Mouse (Mus musculus) spleen, postnatal 4 days (tissue): ENCODE results near the gene Rhou.
"Not testable (repeated sequence)": the region's sequence is repeated elsewhere in the genome, so short reads cannot be mapped to it uniquely, and the experiment has no call there.

Source experiments
- DNase-seq, 2 experiments: peaks; one replicate each; pipeline ENCODE4 v3.0.0; 2022; ENCODE audit warnings: low spot score in 2 of 2

The Rhou gene

DNA sequence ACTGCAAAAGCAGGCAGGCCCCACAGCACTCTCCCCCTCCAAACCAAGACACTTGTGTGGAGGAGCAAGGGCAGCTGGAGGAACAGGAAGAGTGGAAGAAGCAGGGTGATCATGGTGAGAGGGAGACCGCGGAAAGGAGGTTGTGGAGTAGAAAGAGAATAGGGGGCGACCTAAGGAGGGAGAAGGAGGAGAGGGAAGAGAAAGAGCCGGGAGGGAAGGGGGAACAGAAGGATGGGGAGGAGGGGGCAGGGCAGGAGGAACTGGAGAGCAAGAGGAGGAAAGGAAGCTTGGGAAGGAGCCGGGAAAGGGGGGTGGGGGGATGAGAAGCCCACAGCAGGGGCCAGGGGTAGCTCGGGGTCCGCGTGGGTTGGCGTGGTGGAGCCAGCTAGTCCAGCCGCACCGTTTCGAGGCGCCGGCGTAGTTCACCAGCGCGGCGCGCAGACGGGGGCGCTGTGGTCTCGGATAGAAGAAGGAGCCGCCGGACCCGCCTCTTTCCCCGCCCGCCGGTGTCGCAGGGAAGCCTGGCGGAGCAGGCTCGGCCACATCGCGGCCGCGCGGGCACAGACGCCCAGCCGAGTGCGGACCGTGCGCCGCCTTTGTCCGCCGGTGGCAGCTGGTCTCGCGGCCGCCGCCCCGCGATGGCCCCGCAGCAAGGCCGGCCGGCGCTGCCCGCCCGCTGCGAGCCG lies at the start of gene Rhou:
Gene Rhou, plus strand, starts transcription at position 622 of the 686 bp plus-strand sequence.
- DNase-seq, result peak; percentile 74 to 88

DNA sequence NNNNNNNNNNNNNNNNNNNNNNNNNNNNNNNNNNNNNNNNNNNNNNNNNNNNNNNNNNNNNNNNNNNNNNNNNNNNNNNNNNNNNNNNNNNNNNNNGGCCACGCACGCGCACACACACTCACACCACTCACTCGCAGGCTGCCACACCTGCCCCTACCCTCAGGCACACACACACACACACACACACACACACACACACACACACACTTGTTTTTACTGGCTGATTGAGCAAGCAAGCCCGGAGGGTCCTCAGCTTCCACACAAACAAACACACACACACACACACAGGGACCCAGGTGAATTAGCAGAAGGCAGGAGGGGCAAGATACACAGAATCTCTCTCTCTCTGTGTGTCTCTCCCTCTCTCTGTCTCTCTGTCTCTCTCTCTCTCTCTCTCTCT lies 41.1 kb upstream of the Rhou start:
- peak; percentile 6 to 53 for DNase-seq

DNA sequence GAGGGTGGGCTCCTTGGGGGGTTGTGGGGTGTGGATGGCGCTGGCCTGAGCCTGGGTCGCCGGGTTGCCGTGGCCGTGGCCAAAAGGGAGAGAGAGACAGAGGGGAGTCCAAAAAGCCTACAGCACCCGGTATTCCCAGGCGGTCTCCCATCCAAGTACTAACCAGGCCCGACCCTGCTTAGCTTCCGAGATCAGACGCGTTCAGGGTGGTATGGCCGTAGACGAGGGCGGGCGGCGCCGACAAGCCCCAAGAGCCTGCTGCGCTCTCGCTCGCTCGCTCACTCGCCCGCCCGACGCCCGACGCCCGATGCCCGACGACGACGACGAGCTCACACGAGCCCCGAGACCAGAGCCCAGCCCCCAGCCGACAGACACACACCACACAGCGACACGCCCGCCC lies 30.2 kb upstream of the Rhou start:
- not testable (repeated sequence) for DNase-seq

DNA sequence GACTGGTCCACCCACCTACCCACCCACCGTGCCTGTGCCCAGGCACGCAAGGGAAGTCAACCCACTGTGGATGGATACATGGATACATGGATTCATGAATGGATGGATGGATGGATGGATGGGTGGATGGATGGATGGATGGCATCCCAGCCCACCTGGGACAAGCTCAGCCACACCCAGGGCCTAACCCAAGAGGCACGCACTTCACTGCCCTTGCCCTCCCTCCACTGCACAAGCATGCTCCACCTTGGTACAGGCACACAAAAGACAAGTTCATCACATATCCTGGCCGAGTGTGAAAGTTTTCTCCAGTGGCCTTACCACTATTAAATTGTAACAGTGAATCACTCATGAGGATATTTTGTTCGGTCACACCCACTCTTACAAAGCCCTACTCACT lies 29.5 kb upstream of the Rhou start:
- DNase-seq, result no peak

DNA sequence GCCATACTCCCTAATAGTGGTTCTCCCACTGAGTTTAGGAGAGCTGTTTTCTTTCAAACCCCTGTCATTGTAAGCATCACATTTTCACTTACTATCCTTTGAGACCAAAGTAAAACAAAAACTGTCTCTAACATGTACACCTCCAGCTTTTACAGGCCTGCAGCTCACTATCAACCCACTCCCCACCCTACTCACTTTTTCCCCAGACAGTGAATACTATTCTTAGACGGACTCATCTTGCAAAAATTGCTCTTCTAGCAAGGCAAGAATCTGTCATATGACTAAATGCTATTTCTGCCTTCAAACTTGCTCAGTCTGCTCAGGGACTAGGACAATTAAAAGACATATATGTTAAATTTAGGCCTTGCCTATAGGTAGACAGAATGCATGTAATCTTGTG lies 29.0 kb upstream of the Rhou start:
- DNase-seq, result no peak

DNA sequence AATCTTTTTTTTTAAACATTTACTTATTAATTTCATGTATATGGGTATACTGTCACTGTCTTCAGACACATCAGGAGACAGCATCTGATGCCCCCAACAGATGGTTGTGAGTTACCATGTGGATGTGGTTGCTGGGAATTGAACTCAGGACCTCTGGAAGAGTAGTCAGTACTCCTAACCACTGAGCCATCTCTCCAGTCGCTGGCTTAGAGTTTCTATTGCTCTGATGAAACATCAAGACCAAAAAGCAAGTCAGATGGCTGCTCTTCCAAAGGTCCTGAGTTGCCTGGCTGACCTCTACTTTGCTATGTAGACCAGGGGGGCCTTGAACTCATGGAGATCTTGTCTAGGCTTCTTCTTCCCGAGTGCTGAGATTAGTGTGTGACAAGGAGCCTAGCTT lies 28.0 kb upstream of the Rhou start:
- no peak for DNase-seq

DNA sequence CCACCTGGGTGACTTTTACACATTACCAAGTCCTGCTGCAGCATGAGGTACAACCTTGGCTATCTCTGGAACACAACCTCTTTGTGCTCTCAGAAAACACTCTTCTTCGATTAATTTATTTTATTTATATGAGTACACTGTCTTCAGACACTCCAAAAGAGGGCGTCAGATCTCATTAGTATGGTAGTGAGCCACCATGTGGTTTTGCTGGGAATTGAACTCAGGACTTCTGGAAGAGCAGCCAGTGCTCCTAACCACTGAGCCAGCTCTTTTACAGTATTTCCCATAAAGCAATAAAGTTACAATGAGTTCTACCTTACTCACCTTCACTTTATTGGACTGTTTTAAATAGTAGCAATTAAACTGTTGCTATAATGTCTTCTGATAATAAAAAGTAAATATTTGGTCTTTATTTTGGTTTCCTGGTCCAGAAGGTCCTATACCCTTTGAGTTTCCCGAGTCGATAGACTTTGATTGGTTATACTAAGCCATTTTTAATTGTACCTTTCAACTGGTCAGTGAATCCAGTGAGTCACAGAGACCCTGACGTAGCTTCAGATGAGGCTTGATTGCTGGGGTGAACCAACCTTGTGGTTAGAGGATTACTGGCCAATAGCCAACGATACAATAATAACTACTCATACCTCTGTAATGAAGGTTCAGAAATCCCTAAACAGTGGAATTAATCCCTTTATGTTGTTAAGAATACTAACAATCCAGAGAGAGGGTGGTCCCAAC lies 26.1 kb upstream of the Rhou start:
- DNase-seq, result no peak

DNA sequence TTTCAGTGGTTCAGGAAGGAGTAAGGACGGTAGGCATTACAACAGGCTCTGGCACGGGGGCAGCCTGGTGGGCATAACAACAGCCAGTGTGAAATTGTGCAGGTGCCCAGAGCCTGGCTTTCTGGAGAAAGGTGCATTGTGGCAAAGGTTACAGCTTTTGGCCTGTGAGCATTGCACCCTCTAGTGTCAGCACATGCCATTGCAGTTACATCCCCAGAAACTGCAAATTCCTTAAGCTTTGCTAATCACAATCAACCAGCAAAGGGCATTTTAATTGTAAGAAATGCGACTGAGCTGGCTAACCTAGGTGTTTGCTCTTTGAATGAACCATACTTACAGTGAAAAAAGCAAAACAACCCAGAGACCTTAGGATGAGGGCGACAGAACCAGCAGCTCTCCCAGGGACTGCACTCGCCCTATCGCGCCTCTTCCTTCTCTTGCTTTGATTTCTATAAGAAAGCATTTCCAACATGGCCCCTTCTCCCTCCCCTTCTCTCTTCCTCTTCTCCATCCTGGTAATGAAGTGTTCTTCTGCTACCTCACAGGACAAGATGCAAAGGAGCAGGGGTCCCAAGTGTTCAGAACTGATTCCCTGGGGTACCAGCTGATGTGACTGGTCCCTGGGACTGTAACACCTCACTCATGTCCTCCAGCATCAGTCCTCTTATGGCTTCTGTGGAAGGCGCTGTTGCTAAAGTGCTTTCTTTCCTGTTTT lies 25.3 kb upstream of the Rhou start:
- DNase-seq, result peak; percentile 27 to 67

DNA sequence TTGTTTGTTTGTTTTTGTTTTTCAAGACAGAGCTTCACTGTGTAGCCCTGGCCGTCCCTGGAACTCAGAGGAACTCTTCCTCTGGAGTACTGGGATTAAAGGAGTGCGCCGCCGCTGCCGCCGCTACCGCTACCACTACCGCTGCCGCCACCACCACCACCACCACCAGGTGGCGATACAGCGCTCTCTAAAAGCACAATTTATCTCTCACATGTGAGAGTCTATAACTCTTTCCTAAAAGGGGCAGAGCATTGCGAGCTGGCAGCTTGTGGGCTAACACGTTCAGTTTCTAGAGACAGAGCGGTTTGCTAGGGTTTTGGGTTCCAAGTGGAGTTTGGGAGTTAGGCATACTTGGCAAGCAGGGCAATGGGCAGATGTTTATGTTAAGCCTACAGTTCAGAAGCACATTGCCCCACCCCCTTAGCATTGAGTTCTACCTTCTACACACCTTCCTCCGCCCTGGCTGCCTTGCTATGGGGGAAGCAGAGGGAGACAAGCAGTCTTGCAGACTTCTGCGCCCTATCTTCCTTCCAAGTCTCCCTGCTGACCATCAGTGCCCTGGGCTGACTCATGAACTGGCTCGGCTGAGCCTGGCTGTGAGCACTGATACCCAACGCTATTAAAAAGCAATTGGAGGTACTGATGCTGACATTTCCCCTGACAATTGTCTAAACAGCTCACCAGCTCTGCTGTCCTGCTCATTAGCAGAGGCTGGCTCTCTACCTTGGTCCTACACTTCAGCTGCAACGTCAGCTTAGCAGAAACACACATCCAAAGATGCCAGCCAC lies 24.6 kb upstream of the Rhou start:
- DNase-seq, result peak; percentile 35 to 80

DNA sequence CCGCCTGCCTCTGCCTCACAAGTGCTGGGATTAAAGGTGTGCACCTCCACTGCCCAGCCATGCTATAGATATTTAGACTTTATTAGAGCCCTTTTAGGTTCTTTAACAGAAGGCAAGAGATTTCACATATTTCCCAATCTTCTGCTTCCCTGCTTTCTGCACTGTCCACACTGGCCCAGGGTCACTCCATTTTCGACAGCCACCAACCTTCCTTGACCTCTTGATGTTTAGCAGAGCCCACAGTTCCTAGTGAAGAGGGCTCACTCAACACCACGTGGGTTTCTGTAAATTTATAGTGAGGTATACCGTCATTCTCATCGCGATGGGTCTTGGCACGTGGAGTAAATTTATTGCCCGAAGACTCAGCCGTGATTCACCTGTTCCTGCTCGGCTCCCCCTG lies 23.7 kb upstream of the Rhou start:
- DNase-seq, result no peak

DNA sequence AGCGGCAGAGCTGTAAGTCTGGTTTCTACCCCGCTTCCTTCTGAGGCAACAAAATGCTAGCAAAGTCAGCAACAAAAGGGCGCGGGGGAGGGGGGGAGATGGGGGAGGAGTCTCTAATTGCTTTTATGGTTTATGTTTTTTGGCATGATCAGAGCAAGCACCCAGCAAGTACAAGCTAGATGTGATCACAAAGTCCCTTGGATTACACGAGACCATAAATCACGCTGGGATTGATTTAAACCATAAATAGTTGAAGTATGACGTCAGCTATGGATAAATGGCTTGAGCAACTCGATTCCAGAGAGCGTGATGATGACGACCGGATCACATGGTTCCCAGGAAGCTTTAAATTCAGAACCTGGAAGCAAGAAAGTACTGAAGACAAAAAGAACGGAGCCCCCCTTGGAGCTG lies 22.9 kb upstream of the Rhou start:
- no peak for DNase-seq

DNA sequence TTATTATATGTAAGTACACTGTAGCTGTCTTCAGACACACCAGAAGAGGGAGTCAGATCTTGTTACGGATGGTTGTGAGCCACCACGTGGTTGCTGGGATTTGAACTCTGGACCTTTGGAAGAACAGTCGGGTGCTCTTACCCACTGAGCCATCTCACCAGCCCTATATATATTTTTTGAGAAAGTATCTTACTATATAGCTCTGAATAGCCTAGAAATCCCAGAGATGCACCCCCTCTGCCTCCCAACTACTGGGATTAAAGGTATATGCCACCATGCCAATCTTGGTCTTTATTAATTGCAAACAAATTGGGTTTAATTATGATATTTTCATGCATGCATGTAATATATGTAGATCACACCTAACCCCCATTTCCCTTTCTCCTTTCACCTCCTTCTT lies 22.0 kb upstream of the Rhou start:
- not testable (repeated sequence) for DNase-seq

DNA sequence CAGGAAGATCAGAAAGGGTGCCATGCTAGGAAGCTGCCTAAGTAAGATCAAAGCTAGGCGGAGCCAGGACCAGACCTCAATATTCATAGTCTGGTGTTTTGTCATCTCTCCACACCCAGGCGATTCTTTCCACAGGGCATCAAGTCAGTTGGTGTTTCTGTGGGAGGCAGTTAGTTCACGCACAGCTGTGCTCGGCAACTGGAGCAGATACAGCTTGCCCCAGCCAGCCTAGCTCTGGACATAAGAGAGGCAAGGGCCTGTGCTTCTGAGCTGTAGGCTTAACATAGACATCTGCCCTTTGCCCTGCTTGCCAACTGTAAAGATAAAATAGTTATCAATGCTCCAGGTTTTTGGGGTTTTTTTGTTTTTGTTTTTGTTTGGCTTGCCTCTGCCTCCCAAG lies 21.5 kb upstream of the Rhou start:
- no peak for DNase-seq

DNA sequence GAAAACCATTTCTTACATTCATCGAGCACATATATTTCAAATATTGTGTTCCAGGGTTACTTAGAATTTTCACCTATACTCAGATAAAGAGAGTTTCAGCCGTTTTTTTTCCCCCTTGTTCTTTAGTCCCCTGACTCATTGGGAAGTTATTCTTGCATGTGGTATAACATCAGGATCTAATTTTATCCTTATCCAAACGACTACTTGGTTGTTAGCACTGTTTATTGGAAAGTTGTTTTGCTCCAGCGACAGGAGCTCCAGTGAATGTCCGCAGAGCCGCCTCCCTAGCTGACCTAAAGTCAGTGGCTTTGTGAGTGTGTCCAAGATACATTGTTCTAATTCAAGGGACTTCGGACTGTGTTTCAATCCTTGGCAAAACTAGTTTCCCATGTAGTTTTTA lies 19.9 kb upstream of the Rhou start:
- DNase-seq, result no peak

DNA sequence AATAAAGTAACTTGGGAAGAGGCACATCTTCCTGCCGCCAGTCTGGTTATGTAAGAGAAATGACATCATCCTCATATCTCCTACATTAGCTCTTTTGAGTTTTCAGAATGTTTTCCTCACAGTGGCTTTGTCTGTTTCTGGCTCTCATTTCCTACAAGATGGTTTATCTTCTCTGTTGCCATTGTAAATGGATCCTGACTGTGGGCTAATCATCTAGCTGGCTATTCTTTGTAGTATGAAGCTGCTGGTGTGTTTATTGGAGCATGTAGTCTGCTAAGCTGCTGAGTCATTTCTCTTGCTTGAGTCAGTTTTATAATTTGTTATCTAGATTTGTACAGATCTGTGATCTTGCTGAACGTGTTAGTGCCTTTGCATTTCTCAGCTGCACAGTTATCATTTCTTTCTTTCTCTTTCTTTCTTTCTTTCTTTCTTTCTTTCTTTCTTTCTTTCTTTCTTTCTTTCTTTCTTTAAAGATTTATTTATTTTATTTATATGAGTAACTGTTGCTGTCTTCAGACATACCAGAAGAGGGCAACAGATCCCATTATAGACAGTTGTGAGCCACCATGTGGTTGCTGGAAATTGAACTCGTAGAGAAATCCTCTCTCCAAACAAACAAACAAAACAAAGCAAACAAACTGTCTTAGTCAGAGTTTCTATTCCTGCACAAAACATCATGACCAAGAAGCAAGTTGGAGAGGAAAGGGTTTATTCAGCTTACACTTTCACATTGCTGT lies 19.2 kb upstream of the Rhou start:
- DNase-seq, result no peak

DNA sequence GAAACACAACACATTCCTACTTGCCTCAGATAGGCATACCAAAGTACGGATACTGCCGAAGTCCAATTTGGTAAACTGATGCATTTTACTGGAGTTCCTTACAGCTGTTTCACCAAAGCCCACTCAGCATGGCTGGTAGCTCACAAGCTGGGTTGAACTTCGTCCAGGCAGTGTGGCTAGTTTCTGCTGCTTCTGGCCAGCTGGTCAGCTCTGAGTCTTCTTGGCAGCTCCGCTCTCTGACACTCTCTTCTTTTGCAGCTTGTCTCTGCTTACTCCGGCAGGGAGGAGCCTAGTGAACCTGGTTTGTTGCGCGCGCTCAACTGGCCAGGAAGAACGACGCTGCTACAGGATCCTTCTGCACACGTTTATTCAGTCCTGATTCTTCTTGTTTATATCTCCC lies 18.1 kb upstream of the Rhou start:
- DNase-seq, result no peak

DNA sequence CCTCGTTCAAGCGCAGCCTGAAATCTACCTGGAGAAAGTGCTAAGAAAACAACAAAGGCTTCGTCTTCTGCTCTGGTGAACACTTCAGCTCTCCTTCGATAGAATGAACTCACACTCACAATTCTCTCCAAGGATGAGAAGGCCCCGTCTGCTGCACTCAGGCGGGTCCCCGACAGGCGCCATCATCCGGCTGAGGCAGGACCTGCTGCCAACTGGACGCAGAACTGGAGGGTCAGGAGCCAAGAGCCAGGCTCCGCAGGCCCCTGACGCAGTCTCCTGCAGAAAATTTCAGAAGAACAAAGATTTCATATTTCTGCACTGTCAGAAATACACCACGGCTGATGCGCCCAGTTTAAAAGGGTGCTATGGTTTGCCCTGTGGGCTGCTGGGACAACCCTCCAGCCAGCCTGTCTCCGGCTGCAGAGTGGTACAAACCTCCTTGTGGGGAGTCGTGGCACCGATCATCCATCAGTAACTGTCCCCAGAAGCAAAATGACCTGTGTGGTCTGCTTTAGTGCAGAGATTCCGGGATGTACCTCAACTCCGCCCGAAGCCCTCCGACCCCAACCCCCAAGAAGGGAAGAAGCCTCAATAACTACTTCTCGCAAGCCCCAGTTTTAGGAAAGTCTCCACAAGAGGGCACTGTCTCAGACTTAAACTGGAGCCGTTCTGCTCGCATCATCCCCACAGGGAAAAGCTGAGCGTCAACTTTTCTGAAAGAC lies 10.2 kb upstream of the Rhou start:
- no peak for DNase-seq

DNA sequence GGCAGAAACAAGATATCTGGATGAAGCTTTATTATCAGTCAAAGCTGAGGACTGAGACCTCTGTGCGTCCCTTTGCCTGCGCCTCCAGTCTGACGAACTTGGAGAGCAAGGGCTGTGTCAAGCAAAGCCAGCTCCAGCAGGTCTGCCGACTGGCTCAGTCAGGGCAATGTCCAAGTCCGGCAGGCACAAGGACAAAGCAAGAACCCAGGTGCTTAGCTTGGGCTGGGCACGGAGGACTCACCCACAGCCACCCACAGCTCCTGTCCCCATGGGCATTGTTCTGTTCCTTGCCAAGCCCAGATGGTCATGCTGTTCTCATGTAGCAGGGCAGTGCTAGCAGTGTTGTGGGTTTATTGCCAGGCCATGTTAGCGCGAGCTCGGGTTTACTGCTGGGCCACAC lies 8.5 kb upstream of the Rhou start:
- DNase-seq, result no peak

DNA sequence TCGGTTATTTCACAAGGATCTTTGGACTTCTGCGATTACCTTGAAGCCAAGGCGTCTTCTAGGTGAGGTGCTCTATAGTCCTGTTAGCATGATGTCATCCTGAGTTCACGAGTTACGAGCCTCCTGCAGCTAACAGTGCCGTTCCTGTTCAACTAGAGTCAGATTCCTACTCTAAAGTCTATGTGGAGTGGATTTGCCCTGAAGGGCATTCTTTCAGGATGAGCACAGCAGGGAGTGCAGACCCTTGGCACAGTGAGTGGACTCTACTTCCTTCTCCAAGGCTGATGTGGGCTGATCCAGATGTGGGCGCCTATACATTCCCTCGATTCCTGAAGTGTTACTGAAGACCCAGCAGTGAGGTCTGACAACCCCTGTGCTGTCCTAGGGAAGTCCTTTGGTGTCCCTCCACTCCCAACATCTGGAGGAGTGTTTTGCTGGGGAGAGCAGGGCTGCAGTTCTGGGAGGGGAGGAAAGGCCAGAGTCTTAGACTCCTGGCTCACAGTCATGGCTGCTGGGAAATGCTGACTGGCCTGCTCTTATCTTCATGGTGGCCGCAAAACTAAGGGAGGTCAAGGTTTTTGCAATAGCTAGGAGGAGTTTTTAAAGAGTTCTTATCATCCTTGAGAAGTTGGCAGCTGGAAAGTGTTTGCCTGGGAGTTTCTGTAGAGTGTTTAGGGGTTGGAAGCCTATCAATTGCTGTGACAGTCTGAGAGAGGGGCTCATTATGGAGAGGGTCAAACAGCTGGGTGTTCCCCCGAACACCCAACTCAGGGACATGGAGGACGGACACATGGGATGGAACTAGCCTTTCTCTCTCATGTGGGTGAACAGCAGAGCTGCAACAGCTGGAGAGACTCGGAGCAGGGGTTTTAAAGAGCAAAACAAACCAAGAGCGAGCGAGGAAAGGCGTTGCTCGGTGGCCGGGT lies 5.2 kb upstream of the Rhou start:
- no peak for DNase-seq

DNA sequence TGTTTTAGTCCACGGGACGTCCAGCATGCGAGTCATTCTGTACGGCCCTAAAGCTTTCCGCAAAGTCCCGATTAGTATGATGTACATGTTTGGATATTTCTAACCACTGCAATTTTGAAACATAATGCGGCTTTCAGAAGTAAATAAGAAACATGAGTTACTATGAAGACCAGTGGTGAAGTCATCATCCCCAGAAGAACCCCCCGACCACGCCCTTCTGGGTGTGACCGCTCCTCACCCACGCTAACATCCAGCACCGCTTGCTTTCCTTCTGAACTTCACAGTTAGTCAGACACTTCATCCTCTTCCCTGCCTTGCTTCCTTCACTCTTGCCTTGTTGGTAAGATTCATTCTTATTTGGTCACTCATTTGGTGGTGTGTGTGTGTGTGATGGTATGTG lies 4.2 kb upstream of the Rhou start:
- no peak for DNase-seq
